Mouse (Mus musculus): Measurements from ENCODE around the gene Eif3i.

DNA sequence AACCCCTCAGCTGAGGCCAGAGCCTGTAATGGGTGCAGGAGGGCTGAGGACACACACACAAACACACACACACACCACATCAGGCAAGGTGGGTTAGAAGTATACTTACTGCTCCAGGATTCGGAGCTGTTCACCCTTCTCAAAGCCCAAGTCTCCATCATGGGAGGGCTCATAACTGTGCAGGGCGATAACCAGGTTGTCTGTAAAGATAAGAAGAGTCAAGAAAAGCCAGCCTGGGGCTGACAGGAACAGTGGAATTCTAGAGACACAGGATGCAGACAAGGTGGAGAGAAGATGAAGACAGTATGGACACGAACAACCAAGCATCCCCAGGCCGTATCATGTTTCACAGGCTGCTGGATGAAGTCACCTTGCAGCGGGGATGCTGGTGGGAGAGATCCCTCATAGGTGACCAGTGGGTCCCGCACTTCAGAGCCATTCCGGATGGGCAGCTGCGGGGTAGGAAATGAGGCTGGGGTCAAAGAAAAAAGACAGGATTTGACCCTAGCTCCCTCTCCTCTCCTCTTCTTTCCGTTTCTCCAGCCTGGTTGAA, 43.1 kb downstream of the Eif3i start:
- TF ChIP-seq CTCF (IDR thresholded peaks at IDR 0.05; ENCODE audit: low read depth) (no peak), EP300 (IDR thresholded peaks at IDR 0.05; ENCODE audit: low read depth) (peak; percentile 84)

All from liver, embryonic 14.5 days (tissue).